Mouse (Mus musculus): ENCODE results near the gene Hsd17b3. TPM values are rescaled to one million over a fixed set of nuclear protein-coding genes. Genes with fewer than 3 reads are reported as not detected.
"Not testable (repeated sequence)": the region's sequence is repeated elsewhere in the genome, so short reads cannot be mapped to it uniquely, and the experiment has no call there.

Gene Hsd17b3
- polyA plus RNA-seq, 1 experiment from 2014 or later, result not detected

DNA sequence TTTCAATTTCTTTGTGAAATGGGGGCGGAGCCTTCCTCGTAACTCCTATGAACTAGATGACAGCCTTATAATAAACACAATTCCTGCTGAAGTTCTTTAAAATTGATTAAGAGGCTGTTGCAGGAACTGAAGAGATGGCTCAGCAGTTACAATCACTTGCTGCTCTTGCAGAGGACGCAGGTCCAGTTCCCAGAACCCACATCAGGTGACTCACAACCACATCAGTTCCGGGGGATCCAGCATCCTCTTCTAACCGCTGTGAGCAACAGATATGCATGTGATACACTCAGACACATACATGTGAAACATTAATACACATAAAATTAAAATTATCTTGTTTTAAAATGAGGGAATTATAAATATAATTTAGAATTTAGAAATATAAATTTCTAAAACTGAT lies 11.4 kb downstream of the Hsd17b3 start:
- peaks cover 11% of the 10 kb centered on the region for H3K4me1 ChIP-seq (replicated peaks)
- no peak overlapping the region for H3K4me3 ChIP-seq (replicated peaks)
- ATAC-seq, result no peak
- 84% methylated on average over 5 of the region's 5 CpGs for WGBS
- no peak overlapping the region for H3K27ac ChIP-seq
- no peaks in the 10 kb centered on the region for H3K36me3 ChIP-seq
- H3K4me2 ChIP-seq (replicated peaks), result no peak overlapping the region
- H3K27me3 ChIP-seq (replicated peaks), result no peaks in the 10 kb centered on the region
- no peaks in the 10 kb centered on the region for H3K9me3 ChIP-seq
- H3K9ac ChIP-seq, result no peak overlapping the region

DNA sequence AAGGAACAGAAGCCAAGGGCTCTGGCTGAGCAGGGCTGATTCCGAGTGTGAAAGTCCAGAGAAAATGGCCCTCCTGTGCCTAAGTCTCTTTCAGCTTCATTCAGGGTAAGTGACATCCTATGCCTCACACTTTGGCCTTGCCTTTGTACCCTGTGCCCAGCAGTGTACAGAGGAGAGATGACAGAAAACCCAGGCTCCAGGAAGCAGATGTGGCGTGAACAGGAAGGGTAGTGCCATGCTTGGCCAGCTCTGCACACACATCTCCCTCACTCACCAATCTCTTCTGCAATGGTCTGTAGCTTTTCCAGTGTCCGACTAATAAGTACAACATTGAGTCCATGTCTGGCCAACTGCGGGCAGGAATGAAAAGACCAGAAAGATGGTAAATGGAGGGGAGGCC lies 13.0 kb downstream of the Hsd17b3 start:
- no peak overlapping the region for H3K9ac ChIP-seq
- H3K4me2 ChIP-seq (replicated peaks), result no peak overlapping the region
- H3K27me3 ChIP-seq (replicated peaks), result no peaks in the 10 kb centered on the region
- no peaks in the 10 kb centered on the region for H3K9me3 ChIP-seq
- WGBS, result 86% methylated on average over 4 of the region's 4 CpGs
- H3K4me1 ChIP-seq (replicated peaks), result peaks cover under 1% of the 10 kb centered on the region; the same call in 1 of the 2 replicates
- ATAC-seq, result no peak
- no peak overlapping the region for H3K27ac ChIP-seq
- H3K4me3 ChIP-seq (replicated peaks), result no peak overlapping the region
- H3K36me3 ChIP-seq, result no peaks in the 10 kb centered on the region

DNA sequence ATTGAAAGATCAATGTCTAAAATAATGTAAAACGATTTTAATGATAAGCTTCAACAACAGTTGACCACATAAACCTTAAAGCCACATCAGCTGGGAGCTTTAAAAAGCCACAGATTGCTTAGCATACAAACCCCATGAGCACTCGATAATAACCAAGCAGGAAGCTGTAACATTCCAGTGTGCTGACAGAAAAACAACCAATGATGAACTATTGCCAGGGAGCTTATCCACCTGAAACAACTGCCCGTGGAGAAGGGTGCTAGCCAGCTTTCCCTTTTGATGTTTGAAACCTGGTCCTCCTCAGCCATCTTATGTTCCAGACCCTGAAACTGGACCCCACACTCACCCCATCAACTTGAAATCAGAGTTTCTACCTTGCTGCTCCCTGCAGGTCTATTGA lies 22.4 kb downstream of the Hsd17b3 start:
- H3K27ac ChIP-seq, result no peak overlapping the region
- H3K9me3 ChIP-seq, result no peaks in the 10 kb centered on the region
- 31% methylated on average over 3 of the region's 3 CpGs for WGBS
- no peak overlapping the region for H3K4me2 ChIP-seq (replicated peaks)
- no peak for ATAC-seq
- no peaks in the 10 kb centered on the region for H3K36me3 ChIP-seq
- H3K27me3 ChIP-seq (replicated peaks), result no peaks in the 10 kb centered on the region
- no peaks in the 10 kb centered on the region for H3K4me1 ChIP-seq (replicated peaks)
- H3K4me3 ChIP-seq (replicated peaks), result no peak overlapping the region
- no peak overlapping the region for H3K9ac ChIP-seq

DNA sequence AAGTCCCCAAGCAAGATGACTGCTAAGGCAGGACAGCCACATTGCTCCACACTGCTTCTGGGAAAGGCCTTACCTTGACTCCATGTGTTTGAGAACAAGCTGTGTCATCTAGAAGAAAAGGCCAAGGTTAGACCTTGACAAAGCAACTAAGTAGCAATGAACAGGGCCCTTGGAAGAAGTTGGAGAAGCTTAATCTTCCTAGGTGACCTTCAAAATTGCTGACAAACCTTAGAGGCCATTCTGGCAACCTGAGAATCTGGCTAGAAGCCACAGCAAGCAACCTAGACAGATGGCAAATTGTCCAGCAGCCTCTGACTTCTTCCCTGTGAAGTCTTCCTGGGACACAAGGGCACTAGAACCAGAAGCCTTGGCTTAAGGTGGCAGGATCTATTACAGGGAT lies 24.8 kb downstream of the Hsd17b3 start:
- no peaks in the 10 kb centered on the region for H3K36me3 ChIP-seq
- H3K4me1 ChIP-seq (replicated peaks), result no peaks in the 10 kb centered on the region

DNA sequence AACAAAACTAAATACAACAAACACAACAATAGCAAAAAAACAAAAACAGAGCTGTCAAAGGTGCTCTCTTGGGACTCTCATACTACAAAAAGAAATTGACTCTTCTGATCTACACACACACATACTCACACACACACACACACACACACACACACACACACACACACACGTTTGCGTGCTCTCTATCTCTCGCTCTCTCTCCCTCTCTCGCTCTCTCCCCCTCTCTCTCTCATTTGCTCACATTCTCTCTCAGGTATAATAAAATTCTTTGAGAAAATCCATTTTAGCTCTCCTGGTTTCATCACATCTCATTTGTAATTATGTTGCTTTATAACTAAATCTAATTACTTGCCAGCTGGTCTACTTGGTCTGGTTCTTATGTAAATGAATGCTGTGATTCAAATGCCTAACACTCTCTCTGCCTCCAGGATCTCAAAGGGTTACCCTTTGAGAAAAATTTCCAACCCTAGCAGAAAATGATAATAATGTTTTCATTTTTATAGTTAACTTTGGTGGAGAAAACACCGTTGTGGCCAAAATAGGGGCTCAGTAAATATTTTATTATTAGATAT lies 28.0 kb downstream of the Hsd17b3 start:
- Histone ChIP-seq H3K27me3 (replicated peaks) (no peaks in the 10 kb centered on the region), H3K9me3 (no peaks in the 10 kb centered on the region), H3K36me3 (no peaks in the 10 kb centered on the region), H3K4me3 (replicated peaks) (no peak overlapping the region), H3K27ac (no peak overlapping the region), H3K9ac (no peak overlapping the region), H3K4me2 (replicated peaks) (no peak overlapping the region), H3K4me1 (replicated peaks) (no peaks in the 10 kb centered on the region)
- WGBS, result 87% methylated on average over 5 of the region's 5 CpGs
- no peak for ATAC-seq

More for the DNA sequence above, 24.8 kb downstream of the Hsd17b3 start:
- Histone ChIP-seq H3K9ac (no peak overlapping the region), H3K9me3 (no peaks in the 10 kb centered on the region), H3K27ac (no peak overlapping the region), H3K27me3 (replicated peaks) (no peaks in the 10 kb centered on the region), H3K4me2 (replicated peaks) (no peak overlapping the region), H3K4me3 (replicated peaks) (no peak overlapping the region)
- no peak for ATAC-seq

DNA sequence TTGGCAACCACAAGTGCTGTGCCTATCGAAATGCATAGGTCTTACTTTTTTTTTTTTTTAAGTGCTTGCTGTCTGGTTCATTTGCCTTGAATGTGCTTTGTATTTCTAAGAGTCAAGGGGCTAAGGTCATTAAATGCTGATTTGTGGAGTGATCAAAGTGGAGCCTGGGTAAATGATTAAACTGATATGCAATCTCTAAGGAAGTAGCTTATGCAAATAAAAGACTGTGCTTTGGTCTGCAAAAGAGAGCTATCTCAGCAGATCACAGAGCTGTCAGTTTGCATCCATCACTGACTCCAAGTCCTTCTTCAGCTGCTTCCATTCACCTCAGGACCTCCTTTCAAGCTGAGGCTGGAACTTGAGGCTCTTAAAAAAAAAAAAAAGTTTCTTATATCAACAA lies 35.1 kb downstream of the Hsd17b3 start:
- 56% methylated on average over 1 of the region's 1 CpGs for WGBS

DNA sequence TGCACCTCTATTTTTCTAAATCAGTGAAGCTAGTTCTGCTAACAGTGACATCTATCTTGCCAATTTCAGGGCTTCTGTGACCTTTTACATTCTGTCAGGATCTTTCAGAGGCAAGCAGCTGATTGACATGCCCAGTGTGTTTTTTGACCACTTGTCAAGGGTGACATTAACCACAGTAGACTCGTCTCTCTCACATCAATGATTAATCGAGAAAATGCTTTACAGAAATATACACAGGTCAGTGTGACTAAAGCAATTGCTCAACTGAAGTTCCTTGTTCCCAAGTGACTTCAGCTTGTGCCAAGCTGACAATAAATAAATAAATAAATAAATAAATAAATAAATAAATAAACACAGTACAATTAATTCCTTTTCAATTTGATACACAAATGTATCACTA lies 36.7 kb downstream of the Hsd17b3 start:
- H3K27me3 ChIP-seq (replicated peaks); H3K9ac ChIP-seq; H3K4me1 ChIP-seq (replicated peaks); H3K27ac ChIP-seq; H3K36me3 ChIP-seq; H3K4me3 ChIP-seq (replicated peaks); H3K4me2 ChIP-seq (replicated peaks); H3K9me3 ChIP-seq; ATAC-seq: not testable (repeated sequence)
- 81% methylated on average over 2 of the region's 2 CpGs for WGBS

More for the DNA sequence above, 35.1 kb downstream of the Hsd17b3 start:
- no peaks in the 10 kb centered on the region for H3K9me3 ChIP-seq
- no peak overlapping the region for H3K4me3 ChIP-seq (replicated peaks)
- H3K4me2 ChIP-seq (replicated peaks), result no peak overlapping the region
- H3K9ac ChIP-seq, result no peak overlapping the region
- peak; percentile 92 for ATAC-seq
- H3K27me3 ChIP-seq (replicated peaks), result no peaks in the 10 kb centered on the region
- no peaks in the 10 kb centered on the region for H3K4me1 ChIP-seq (replicated peaks)
- no peak overlapping the region for H3K27ac ChIP-seq
- H3K36me3 ChIP-seq, result no peaks in the 10 kb centered on the region

DNA sequence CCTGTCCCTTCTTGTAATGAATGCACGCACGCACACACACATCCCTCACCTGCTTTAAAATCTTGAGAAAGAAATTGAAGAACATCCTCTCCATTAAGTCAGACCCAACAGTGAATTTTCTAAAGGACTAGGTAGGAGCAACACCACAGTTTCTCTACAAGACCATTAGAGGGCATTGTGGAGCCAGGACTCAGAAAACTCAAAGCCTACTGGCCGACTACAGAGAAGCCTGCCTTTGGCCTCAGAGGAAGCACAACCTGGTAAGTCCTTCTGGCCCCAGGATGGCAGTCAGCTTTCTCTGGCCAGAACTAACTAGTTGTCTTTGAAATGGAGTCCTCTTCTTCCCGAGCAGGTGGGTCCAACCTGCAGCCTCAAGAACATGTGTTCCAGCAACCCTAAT lies 38.1 kb downstream of the Hsd17b3 start:
- ATAC-seq, result no peak
- H3K36me3 ChIP-seq, result no peaks in the 10 kb centered on the region
- H3K4me2 ChIP-seq (replicated peaks), result no peak overlapping the region
- 71% methylated on average over 4 of the region's 4 CpGs for WGBS
- H3K9ac ChIP-seq, result no peak overlapping the region
- H3K27ac ChIP-seq, result no peak overlapping the region
- no peaks in the 10 kb centered on the region for H3K9me3 ChIP-seq
- no peaks in the 10 kb centered on the region for H3K27me3 ChIP-seq (replicated peaks)
- no peaks in the 10 kb centered on the region for H3K4me1 ChIP-seq (replicated peaks)
- no peak overlapping the region for H3K4me3 ChIP-seq (replicated peaks)

DNA sequence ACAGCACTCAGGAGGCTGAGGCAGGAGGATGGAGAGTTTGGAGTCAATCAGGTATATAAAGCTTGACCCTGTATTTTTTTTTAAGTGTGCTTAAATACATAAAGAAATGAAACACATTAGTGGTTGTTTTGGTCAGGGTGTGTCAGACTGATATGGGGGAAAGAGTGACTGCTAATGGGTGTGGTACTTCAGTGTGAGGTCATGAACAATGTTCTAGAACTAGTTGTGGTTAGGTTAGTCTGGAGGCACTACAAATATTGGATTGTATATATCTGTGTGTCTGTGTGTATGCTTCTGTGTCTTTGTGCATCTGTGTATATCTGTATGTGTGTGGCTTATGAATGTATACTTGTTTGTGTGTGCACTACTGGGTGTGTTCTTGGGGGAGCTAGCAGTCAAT lies 39.5 kb downstream of the Hsd17b3 start:
- H3K27ac ChIP-seq, result no peak overlapping the region
- ATAC-seq, result no peak
- H3K9ac ChIP-seq, result no peak overlapping the region
- H3K4me1 ChIP-seq (replicated peaks), result no peaks in the 10 kb centered on the region
- H3K4me3 ChIP-seq (replicated peaks), result no peak overlapping the region
- H3K36me3 ChIP-seq, result no peaks in the 10 kb centered on the region
- no peaks in the 10 kb centered on the region for H3K9me3 ChIP-seq
- no peaks in the 10 kb centered on the region for H3K27me3 ChIP-seq (replicated peaks)
- no peak overlapping the region for H3K4me2 ChIP-seq (replicated peaks)

DNA sequence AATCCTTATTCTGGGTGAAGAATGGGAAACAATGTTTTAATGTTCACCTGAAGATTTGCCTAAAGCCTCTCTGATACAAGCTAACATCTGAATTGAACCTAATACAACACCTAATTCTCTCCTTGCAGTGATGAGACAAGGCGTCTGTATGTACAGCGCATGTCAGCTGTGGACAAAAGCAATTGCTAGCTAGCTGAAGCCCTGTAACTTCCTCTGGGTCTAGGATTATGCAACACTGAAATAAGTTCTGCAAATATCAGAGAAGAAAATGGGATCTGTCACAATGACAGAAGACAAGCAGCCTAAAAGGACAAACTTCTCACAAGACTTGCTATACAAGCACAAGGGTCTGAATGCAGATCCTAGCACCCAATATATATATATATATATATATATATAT lies 40.6 kb downstream of the Hsd17b3 start:
- Histone ChIP-seq H3K27ac (no peak overlapping the region), H3K4me3 (replicated peaks) (no peak overlapping the region), H3K4me2 (replicated peaks) (no peak overlapping the region), H3K36me3 (no peaks in the 10 kb centered on the region), H3K9ac (no peak overlapping the region), H3K27me3 (replicated peaks) (no peaks in the 10 kb centered on the region), H3K9me3 (no peaks in the 10 kb centered on the region), H3K4me1 (replicated peaks) (no peaks in the 10 kb centered on the region)
- 93% methylated on average over 2 of the region's 2 CpGs for WGBS
- no peak for ATAC-seq

DNA sequence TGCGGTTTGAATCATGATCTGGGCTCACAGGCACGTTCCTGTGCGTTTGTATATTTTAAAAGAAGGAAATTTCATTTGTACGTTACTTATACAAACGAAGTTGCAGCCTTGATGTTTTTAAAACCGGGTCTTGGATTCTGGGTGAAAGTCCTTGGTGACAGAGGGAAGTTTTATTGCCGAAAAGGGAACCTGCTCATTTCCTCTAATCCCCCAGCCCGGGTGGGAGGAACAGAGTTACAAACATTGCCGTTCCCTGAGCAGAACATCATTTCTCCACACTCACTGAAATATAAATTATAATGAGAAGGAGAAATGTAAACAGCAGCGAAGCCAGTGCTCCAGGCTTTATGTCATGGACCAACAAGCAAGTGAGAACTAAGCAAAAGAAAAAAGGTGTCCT lies 49.1 kb downstream of the Hsd17b3 start:
- no peaks in the 10 kb centered on the region for H3K36me3 ChIP-seq
- 21% methylated on average over 10 of the region's 10 CpGs for WGBS
- H3K9ac ChIP-seq, result no peak overlapping the region
- H3K4me2 ChIP-seq (replicated peaks), result no peak overlapping the region
- peak overlapping the region; percentile 29 for H3K27ac ChIP-seq
- no peaks in the 10 kb centered on the region for H3K9me3 ChIP-seq
- no peak overlapping the region for H3K4me3 ChIP-seq (replicated peaks)
- peaks cover 11% of the 10 kb centered on the region; the same call in 1 of the 2 replicates for H3K4me1 ChIP-seq (replicated peaks)
- ATAC-seq, result peak; percentile 52; the same call in 1 of the 2 replicates
- no peaks in the 10 kb centered on the region for H3K27me3 ChIP-seq (replicated peaks)

DNA sequence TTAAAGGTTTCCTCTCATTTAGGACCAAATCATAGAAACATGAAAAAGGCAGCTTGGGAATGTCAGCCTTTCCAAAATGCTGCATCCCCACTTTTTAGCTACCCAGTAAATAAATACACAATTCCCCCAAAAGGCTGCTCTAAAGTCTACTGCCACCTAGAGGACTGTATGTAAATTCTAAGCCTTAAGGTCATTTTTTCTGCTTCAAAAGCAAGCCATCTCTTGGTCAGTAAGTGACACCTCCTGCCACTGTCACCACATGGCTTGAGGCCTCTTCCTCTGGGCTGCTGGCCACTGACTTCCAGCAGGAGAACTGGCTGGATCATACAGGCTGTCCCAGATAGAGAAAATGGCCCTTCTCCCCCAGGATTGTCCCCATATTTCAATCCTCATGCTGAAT lies 50.9 kb downstream of the Hsd17b3 start:
- Histone ChIP-seq H3K4me3 (replicated peaks) (no peak overlapping the region), H3K9me3 (no peaks in the 10 kb centered on the region), H3K27ac (no peak overlapping the region), H3K27me3 (replicated peaks) (no peaks in the 10 kb centered on the region), H3K9ac (no peak overlapping the region), H3K36me3 (no peaks in the 10 kb centered on the region), H3K4me1 (replicated peaks) (peaks cover 13% of the 10 kb centered on the region; the same call in 1 of the 2 replicates), H3K4me2 (replicated peaks) (no peak overlapping the region)
- no peak for ATAC-seq

DNA sequence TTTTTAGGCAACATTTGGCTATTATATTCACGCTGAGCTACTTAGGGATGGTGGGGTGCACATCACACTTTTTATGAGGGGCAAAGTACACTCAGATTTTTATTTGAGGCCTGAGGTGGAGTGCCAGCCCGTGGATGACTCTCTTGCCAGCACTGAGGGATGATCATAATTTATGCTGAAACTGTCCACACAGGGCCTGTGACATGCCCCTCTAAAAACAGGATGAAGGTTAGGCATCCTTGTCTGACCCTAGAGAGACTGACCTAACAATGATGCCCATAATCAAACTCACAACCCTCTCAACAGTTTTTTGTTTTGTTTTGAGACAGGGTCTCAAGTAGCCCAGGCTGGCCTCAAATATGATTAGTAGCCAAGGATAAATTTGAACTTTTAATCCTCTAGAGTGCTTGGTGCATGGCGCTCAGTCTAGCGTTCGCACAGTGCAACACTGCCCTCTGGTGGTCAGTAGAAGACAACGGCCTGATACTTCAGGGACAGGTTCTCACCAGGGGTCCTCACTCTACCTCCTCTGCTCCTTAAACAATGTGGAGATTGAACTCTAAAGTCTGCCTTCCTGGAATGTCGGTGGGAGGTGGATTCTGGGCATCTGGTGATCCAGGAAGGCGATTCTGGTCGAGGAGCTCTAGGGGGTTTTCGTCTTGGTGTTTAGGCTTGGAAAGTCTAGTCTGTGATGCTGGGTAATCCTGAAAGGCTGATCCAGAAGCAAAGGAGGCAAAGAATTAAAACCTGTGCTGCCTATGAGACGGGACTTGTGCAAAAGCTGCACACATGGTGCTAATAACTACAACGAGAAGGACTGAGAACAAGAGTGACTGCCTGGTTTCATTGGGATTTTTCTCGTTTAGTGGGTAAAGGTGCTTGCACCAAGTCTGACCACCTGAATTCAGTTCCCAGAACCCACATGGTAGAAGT lies 52.7 kb downstream of the Hsd17b3 start:
- H3K4me3 ChIP-seq (replicated peaks), result no peak overlapping the region
- H3K9ac ChIP-seq, result no peak overlapping the region
- peak; percentile 71 for ATAC-seq
- no peak overlapping the region for H3K4me2 ChIP-seq (replicated peaks)
- no peaks in the 10 kb centered on the region for H3K27me3 ChIP-seq (replicated peaks)
- H3K27ac ChIP-seq, result no peak overlapping the region
- H3K36me3 ChIP-seq, result no peaks in the 10 kb centered on the region
- no peaks in the 10 kb centered on the region for H3K9me3 ChIP-seq
- WGBS, result 21% methylated on average over 13 of the region's 13 CpGs
- peaks cover 13% of the 10 kb centered on the region; the same call in 1 of the 2 replicates for H3K4me1 ChIP-seq (replicated peaks)

Data from intestine, embryonic 15.5 days (tissue).